Mouse (Mus musculus): ENCODE results near the gene Ankar. TPM values are rescaled to one million over a fixed set of nuclear protein-coding genes. Genes with fewer than 3 reads are reported as not detected.

Gene Ankar
- not detected in 2 replicates for polyA plus RNA-seq (2012; ENCODE audit: insufficient read depth, insufficient read length, low replicate concordance, missing spikeins)

- 86% methylated on average over 11 of the region's 11 CpGs for WGBS
- no peak within 1 kb of the TSS for H3K27ac ChIP-seq (ENCODE audit: insufficient read depth, low read depth, low read length)
Measured at GRCm38 (mm10) chr1:72700479-72700878, at the start of gene Ankar. TSS of gene Ankar (minus strand) at chr1:72700579.

GRCm38 (mm10) chr1:72746382-72746781, 46.0 kb upstream of the Ankar start:
- no peak overlapping the region for H3K27ac ChIP-seq (ENCODE audit: insufficient read depth, low read depth, low read length)
- no peak overlapping the region for H3K4me3 ChIP-seq (ENCODE audit: insufficient read depth, low read depth, low read length)
- no peaks in the 10 kb centered on the region for H3K4me1 ChIP-seq (ENCODE audit: control insufficient read depth, insufficient read depth, low read length)
- 36% methylated on average over 7 of the region's 7 CpGs for WGBS
- TF ChIP-seq POLR2A (IDR thresholded peaks at IDR 0.05; ENCODE audit: insufficient read depth, low read depth, low read length), result no peak
- TF ChIP-seq CTCF (IDR thresholded peaks at IDR 0.05; ENCODE audit: insufficient read depth, low read depth, low read length), result no peak

More at GRCm38 (mm10) chr1:72700479-72700878, at the start of gene Ankar:
- TF ChIP-seq POLR2A (IDR thresholded peaks at IDR 0.05; ENCODE audit: insufficient read depth, low read depth, low read length), result no peak
- no peak for TF ChIP-seq CTCF (IDR thresholded peaks at IDR 0.05; ENCODE audit: insufficient read depth, low read depth, low read length)
- no peaks in the 10 kb centered on the region for H3K4me1 ChIP-seq (ENCODE audit: control insufficient read depth, insufficient read depth, low read length)
- no peak within 1 kb of the TSS for H3K4me3 ChIP-seq (ENCODE audit: insufficient read depth, low read depth, low read length)

DNA sequence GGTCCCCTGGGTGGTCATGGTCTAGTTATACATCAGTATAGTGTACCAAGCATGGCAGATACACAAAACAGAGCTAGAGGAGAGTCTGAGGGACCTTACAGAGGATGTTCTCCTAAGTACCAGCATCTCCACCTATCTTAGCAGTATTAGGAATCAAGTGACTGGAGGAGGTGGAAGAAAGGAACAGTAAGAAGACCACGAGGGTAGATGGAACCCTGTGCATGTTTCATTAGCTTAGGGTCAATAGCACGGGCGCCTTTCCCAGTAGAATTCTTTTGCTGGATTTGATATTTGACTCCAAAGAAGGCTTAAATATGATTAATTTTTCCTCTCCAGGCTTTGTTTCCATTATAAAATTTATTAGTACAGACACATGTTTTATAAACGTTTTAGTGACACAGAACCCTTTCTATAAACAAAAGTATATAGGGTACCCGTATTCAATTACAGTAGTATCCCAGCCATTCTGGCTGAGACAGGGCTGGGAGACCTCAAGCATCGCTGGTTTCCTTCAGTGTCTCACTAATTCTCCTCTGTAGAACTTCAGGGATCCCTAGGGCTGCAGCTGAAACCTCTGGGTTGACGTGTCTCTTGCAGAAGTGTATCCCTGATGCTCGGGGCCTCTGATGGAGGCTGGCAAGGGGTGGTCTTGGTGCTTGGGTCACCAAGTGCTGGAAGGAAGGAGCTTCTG, 44.6 kb upstream of the Ankar start:
- H3K4me3 ChIP-seq (ENCODE audit: insufficient read depth, low read depth, low read length), result no peak overlapping the region
- peaks cover 2% of the 10 kb centered on the region; the same call in 1 of the 2 replicates for H3K4me1 ChIP-seq (ENCODE audit: control insufficient read depth, insufficient read depth, low read length)
- WGBS, result 86% methylated on average over 8 of the region's 8 CpGs
- TF ChIP-seq CTCF (IDR thresholded peaks at IDR 0.05; ENCODE audit: insufficient read depth, low read depth, low read length) (no peak), POLR2A (IDR thresholded peaks at IDR 0.05; ENCODE audit: insufficient read depth, low read depth, low read length) (no peak)
- no peak overlapping the region for H3K27ac ChIP-seq (ENCODE audit: insufficient read depth, low read depth, low read length)

- TF ChIP-seq CTCF (IDR thresholded peaks at IDR 0.05; ENCODE audit: insufficient read depth, low read depth, low read length) (no peak), POLR2A (IDR thresholded peaks at IDR 0.05; ENCODE audit: insufficient read depth, low read depth, low read length) (no peak)
- H3K4me1 ChIP-seq (ENCODE audit: control insufficient read depth, insufficient read depth, low read length), result peaks cover 14% of the 10 kb centered on the region; the same call in 1 of the 2 replicates
- H3K4me3 ChIP-seq (ENCODE audit: insufficient read depth, low read depth, low read length), result no peak overlapping the region
- no peak overlapping the region for H3K27ac ChIP-seq (ENCODE audit: insufficient read depth, low read depth, low read length)
- 94% methylated on average over 5 of the region's 5 CpGs for WGBS
Measured at GRCm38 (mm10) chr1:72741406-72741805, 41.0 kb upstream of the Ankar start.

DNA sequence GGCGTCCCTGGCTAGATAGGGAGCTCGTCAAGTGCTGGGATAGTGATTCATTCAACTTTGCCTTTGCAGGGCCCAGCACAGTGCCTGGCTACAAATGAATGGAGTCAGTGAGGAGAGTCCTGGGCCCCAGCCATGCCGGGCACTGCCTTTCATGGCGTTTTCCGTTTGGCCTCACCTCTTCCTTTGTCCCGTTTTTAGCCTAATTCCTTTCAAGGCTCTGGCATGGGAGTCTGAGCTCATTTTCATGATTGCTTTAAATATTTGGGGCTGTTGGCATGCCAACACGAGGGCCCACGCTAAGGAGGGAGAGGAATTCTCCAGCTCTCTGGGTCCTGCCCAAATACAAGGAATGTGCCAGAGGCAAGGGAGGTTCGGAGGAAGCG, 39.3 kb upstream of the Ankar start:
- 27% methylated on average over 10 of the region's 10 CpGs for WGBS
- no peak overlapping the region for H3K27ac ChIP-seq (ENCODE audit: insufficient read depth, low read depth, low read length)
- no peak for TF ChIP-seq POLR2A (IDR thresholded peaks at IDR 0.05; ENCODE audit: insufficient read depth, low read depth, low read length)
- H3K4me1 ChIP-seq (ENCODE audit: control insufficient read depth, insufficient read depth, low read length), result peaks cover 14% of the 10 kb centered on the region; the same call in 1 of the 2 replicates
- no peak overlapping the region for H3K4me3 ChIP-seq (ENCODE audit: insufficient read depth, low read depth, low read length)

GRCm38 (mm10) chr1:72738946-72739680, 38.7 kb upstream of the Ankar start:
- peaks cover 14% of the 10 kb centered on the region; the same call in 1 of the 2 replicates for H3K4me1 ChIP-seq (ENCODE audit: control insufficient read depth, insufficient read depth, low read length)
- TF ChIP-seq CTCF (IDR thresholded peaks at IDR 0.05; ENCODE audit: insufficient read depth, low read depth, low read length) (no peak), POLR2A (IDR thresholded peaks at IDR 0.05; ENCODE audit: insufficient read depth, low read depth, low read length) (no peak)
- 47% methylated on average over 15 of the region's 15 CpGs for WGBS
- H3K4me3 ChIP-seq (ENCODE audit: insufficient read depth, low read depth, low read length), result no peak overlapping the region
- H3K27ac ChIP-seq (ENCODE audit: insufficient read depth, low read depth, low read length), result no peak overlapping the region

GRCm38 (mm10) chr1:72736397-72737125, 36.2 kb upstream of the Ankar start:
- 77% methylated on average over 13 of the region's 13 CpGs for WGBS
- Histone ChIP-seq H3K4me3 (ENCODE audit: insufficient read depth, low read depth, low read length) (no peak overlapping the region), H3K27ac (ENCODE audit: insufficient read depth, low read depth, low read length) (no peak overlapping the region), H3K4me1 (ENCODE audit: control insufficient read depth, insufficient read depth, low read length) (peaks cover 14% of the 10 kb centered on the region; the same call in 1 of the 2 replicates)
- TF ChIP-seq POLR2A (IDR thresholded peaks at IDR 0.05; ENCODE audit: insufficient read depth, low read depth, low read length) (no peak), CTCF (IDR thresholded peaks at IDR 0.05; ENCODE audit: insufficient read depth, low read depth, low read length) (no peak)

GRCm38 (mm10) chr1:72733191-72733691, 32.9 kb upstream of the Ankar start:
- no peaks in the 10 kb centered on the region for H3K4me1 ChIP-seq (ENCODE audit: control insufficient read depth, insufficient read depth, low read length)
- 92% methylated on average over 9 of the region's 9 CpGs for WGBS
- H3K27ac ChIP-seq (ENCODE audit: insufficient read depth, low read depth, low read length), result no peak overlapping the region
- TF ChIP-seq CTCF (IDR thresholded peaks at IDR 0.05; ENCODE audit: insufficient read depth, low read depth, low read length) (no peak), POLR2A (IDR thresholded peaks at IDR 0.05; ENCODE audit: insufficient read depth, low read depth, low read length) (no peak)
- no peak overlapping the region for H3K4me3 ChIP-seq (ENCODE audit: insufficient read depth, low read depth, low read length)

All from olfactory bulb, adult 2 months (tissue).